Mouse (Mus musculus): Measurements from ENCODE around the gene Pik3c2b.

Gene Pik3c2b

GRCm38 (mm10) chr1:133087206-133087905, 41.9 kb downstream of the Pik3c2b start:
- TF ChIP-seq POU5F1 (IDR thresholded peaks at IDR 0.05; ENCODE audit: borderline replicate concordance, low read length) (no peak), CTCF (conservative IDR thresholded peaks at IDR 0.05; ENCODE audit: low read length) (peak; percentile 93)
- no peaks in the 10 kb centered on the region for H3K27me3 ChIP-seq (ENCODE audit: insufficient read depth, low read length)

DNA sequence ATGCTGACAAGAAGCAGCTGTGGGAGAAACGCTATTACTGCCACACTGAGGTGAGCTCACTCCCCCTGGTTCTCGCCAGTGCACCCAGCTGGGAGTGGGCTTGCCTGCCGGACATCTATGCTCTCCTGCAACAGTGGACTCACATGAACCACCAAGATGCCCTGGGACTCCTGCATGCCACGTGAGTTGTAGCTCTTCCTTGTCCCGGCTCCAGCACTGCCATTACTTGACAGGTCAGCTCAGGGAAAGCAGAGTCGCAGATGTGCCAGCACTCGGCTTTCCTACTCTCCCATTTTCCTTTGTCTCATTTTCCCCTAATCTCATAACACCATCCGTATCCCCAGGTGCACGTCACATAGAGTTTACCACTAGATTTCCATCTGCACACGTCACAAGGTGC, 42.7 kb downstream of the Pik3c2b start:
- Histone ChIP-seq H3K9me3 (ENCODE audit: low read length) (no peaks in the 10 kb centered on the region), H3K4me3 (replicated peaks; ENCODE audit: low read length) (no peak overlapping the region), H3K27me3 (ENCODE audit: insufficient read depth, low read length) (no peaks in the 10 kb centered on the region), H3K36me3 (ENCODE audit: insufficient read depth, low read length) (peaks cover 49% of the 10 kb centered on the region), H3K4me1 (replicated peaks; ENCODE audit: low read depth, low read length) (peaks cover 86% of the 10 kb centered on the region)
- TF ChIP-seq CTCF (conservative IDR thresholded peaks at IDR 0.05; ENCODE audit: low read length), result no peak
- TF ChIP-seq NANOG (IDR thresholded peaks at IDR 0.05; ENCODE audit: borderline replicate concordance, low read length), result no peak
- TF ChIP-seq POU5F1 (IDR thresholded peaks at IDR 0.05; ENCODE audit: borderline replicate concordance, low read length), result no peak

More at GRCm38 (mm10) chr1:133087206-133087905, 41.9 kb downstream of the Pik3c2b start:
- Histone ChIP-seq H3K4me3 (replicated peaks; ENCODE audit: low read length) (0 out of 2 replicates have a peak overlapping the region, but pooled peaks have one; percentile 11), H3K36me3 (ENCODE audit: insufficient read depth, low read length) (peaks cover 48% of the 10 kb centered on the region), H3K9me3 (ENCODE audit: low read length) (no peaks in the 10 kb centered on the region), H3K4me1 (replicated peaks; ENCODE audit: low read depth, low read length) (peaks cover 93% of the 10 kb centered on the region)

DNA sequence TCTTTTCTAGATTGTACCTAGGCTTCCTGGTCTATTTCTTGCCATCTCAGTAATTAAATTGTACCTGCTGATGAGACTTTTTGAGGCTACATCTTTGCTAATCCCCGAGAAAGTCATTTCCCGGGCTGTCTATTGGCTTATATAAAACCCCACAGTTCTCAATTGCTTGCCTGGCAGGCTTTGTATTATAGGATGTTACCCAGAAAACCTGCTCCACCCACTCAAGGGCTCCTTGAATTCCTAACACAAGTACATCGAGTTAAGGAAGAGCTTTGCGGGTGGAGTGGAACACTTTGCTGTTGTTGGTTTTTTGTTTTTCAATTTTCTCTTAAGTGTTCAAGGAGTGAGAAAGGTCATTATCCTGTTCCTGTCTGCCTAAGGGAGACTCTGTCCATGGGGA, 43.9 kb downstream of the Pik3c2b start:
- Histone ChIP-seq H3K9me3 (ENCODE audit: low read length) (no peaks in the 10 kb centered on the region), H3K27me3 (ENCODE audit: insufficient read depth, low read length) (no peaks in the 10 kb centered on the region), H3K36me3 (ENCODE audit: insufficient read depth, low read length) (peaks cover 51% of the 10 kb centered on the region), H3K4me3 (replicated peaks; ENCODE audit: low read length) (peak overlapping the region; percentile 20; the same call in 1 of the 2 replicates), H3K4me1 (replicated peaks; ENCODE audit: low read depth, low read length) (peaks cover 86% of the 10 kb centered on the region)
- TF ChIP-seq POU5F1 (IDR thresholded peaks at IDR 0.05; ENCODE audit: borderline replicate concordance, low read length), result no peak
- TF ChIP-seq NANOG (IDR thresholded peaks at IDR 0.05; ENCODE audit: borderline replicate concordance, low read length), result no peak
- TF ChIP-seq CTCF (conservative IDR thresholded peaks at IDR 0.05; ENCODE audit: low read length), result no peak

- Histone ChIP-seq H3K36me3 (ENCODE audit: insufficient read depth, low read length) (peaks cover 49% of the 10 kb centered on the region), H3K4me3 (replicated peaks; ENCODE audit: low read length) (no peak overlapping the region; the same call in 1 of the 2 replicates), H3K27me3 (ENCODE audit: insufficient read depth, low read length) (no peaks in the 10 kb centered on the region), H3K9me3 (ENCODE audit: low read length) (no peaks in the 10 kb centered on the region), H3K4me1 (replicated peaks; ENCODE audit: low read depth, low read length) (peaks cover 84% of the 10 kb centered on the region)
- no peak for TF ChIP-seq CTCF (conservative IDR thresholded peaks at IDR 0.05; ENCODE audit: low read length)
- no peak for TF ChIP-seq NANOG (IDR thresholded peaks at IDR 0.05; ENCODE audit: borderline replicate concordance, low read length)
- no peak for TF ChIP-seq POU5F1 (IDR thresholded peaks at IDR 0.05; ENCODE audit: borderline replicate concordance, low read length)
Observed at GRCm38 (mm10) chr1:133090641-133091040, 45.2 kb downstream of the Pik3c2b start.

DNA sequence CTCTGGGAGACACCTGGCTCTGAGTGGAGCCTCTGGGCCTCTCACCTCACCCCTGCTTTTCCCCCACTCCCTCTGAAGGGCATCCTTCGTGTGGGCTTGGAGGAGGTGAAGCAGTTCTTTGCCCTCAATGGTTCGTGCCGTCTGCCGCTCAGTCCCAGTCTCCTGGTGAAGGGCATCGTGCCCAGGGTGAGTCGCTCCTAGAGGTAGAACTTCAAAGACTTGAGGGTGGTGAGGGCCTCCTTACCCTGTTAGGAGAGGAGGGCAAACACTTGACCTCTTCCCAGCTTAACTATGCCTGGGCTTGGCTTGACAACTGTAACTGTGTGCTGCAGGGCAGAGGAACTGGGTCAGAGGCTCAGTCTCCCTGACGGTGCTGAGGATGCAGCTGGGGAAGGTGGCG, 46.0 kb downstream of the Pik3c2b start:
- no peak overlapping the region for H3K4me3 ChIP-seq (replicated peaks; ENCODE audit: low read length)
- TF ChIP-seq NANOG (IDR thresholded peaks at IDR 0.05; ENCODE audit: borderline replicate concordance, low read length), result no peak
- no peak for TF ChIP-seq CTCF (conservative IDR thresholded peaks at IDR 0.05; ENCODE audit: low read length)
- TF ChIP-seq POU5F1 (IDR thresholded peaks at IDR 0.05; ENCODE audit: borderline replicate concordance, low read length), result no peak
- no peaks in the 10 kb centered on the region for H3K9me3 ChIP-seq (ENCODE audit: low read length)
- H3K36me3 ChIP-seq (ENCODE audit: insufficient read depth, low read length), result peaks cover 47% of the 10 kb centered on the region
- no peaks in the 10 kb centered on the region for H3K27me3 ChIP-seq (ENCODE audit: insufficient read depth, low read length)
- H3K4me1 ChIP-seq (replicated peaks; ENCODE audit: low read depth, low read length), result peaks cover 81% of the 10 kb centered on the region

GRCm38 (mm10) chr1:133093719-133094118, 48.3 kb downstream of the Pik3c2b start:
- H3K4me1 ChIP-seq (replicated peaks; ENCODE audit: low read depth, low read length), result peaks cover 70% of the 10 kb centered on the region
- no peak overlapping the region for H3K4me3 ChIP-seq (replicated peaks; ENCODE audit: low read length)
- H3K27me3 ChIP-seq (ENCODE audit: insufficient read depth, low read length), result no peaks in the 10 kb centered on the region
- no peaks in the 10 kb centered on the region for H3K9me3 ChIP-seq (ENCODE audit: low read length)
- H3K36me3 ChIP-seq (ENCODE audit: insufficient read depth, low read length), result peaks cover 41% of the 10 kb centered on the region
- no peak for TF ChIP-seq NANOG (IDR thresholded peaks at IDR 0.05; ENCODE audit: borderline replicate concordance, low read length)
- no peak for TF ChIP-seq POU5F1 (IDR thresholded peaks at IDR 0.05; ENCODE audit: borderline replicate concordance, low read length)
- TF ChIP-seq CTCF (conservative IDR thresholded peaks at IDR 0.05; ENCODE audit: low read length), result no peak

DNA sequence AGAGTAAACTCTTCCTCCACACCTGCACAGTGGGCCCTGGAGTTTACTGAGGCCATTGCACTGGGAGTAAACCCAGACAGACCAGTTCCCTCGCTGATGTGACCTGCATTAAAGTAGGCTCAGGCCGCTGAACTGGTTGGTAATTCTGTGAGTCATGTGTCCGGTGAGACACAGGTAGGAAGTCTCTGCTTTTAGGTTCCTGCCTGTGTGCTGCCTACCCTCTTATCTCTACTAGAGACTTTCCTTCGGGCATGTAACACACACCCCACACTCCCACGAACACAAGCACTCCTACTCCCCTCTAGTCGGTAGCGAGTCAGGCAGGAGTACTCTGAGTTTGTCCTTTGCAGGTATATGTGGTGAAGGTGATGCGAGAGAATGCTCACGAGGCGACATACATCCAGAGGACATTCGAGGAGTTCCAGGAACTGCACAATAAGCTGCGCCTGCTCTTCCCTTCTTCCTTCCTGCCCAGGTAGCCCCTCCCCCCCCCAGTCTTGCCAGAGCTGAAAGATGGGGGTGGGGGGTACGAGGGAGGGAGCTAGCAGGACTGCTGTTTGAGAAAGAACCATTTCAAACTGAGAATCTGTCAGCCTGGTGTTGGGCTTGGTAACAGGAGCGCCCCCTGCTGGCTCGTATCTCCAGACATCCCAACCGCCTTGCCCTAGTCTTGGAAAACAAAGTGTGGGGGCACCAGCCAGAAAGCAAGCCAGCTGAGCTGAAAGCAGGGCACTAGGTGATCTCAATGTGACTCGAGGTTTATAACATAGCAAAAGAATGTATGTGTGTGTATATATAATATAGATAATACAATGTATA, 55.7 kb downstream of the Pik3c2b start:
- peaks cover 41% of the 10 kb centered on the region for H3K4me1 ChIP-seq (replicated peaks; ENCODE audit: low read depth, low read length)
- H3K9me3 ChIP-seq (ENCODE audit: low read length), result no peaks in the 10 kb centered on the region
- H3K27me3 ChIP-seq (ENCODE audit: insufficient read depth, low read length), result no peaks in the 10 kb centered on the region
- H3K4me3 ChIP-seq (replicated peaks; ENCODE audit: low read length), result peak overlapping the region; percentile 64
- TF ChIP-seq POU5F1 (IDR thresholded peaks at IDR 0.05; ENCODE audit: borderline replicate concordance, low read length) (no peak), CTCF (conservative IDR thresholded peaks at IDR 0.05; ENCODE audit: low read length) (peak; percentile 64)
- H3K36me3 ChIP-seq (ENCODE audit: insufficient read depth, low read length), result peaks cover 38% of the 10 kb centered on the region

DNA sequence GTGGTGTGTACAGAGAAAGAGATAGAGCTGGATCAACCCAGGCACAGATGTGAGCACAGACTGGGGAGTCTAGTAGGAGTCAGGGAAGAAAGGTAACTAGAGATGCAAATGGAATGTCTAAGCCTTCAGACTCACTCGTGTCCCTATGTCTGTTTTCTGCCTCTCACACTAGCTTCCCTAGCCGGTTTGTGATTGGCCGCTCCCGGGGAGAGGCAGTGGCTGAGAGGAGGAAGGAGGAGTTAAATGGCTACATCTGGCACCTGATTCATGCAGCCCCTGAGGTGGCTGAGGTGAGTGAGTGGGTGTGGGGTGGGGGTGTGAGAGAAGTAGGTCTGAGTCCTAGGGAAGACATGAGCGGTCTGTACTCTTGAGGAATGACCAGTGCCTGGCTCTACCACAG, 56.6 kb downstream of the Pik3c2b start:
- H3K27me3 ChIP-seq (ENCODE audit: insufficient read depth, low read length), result no peaks in the 10 kb centered on the region
- peaks cover 40% of the 10 kb centered on the region for H3K4me1 ChIP-seq (replicated peaks; ENCODE audit: low read depth, low read length)
- no peaks in the 10 kb centered on the region for H3K9me3 ChIP-seq (ENCODE audit: low read length)
- H3K4me3 ChIP-seq (replicated peaks; ENCODE audit: low read length), result no peak overlapping the region
- H3K36me3 ChIP-seq (ENCODE audit: insufficient read depth, low read length), result peaks cover 38% of the 10 kb centered on the region
- TF ChIP-seq CTCF (conservative IDR thresholded peaks at IDR 0.05; ENCODE audit: low read length) (no peak), NANOG (IDR thresholded peaks at IDR 0.05; ENCODE audit: borderline replicate concordance, low read length) (no peak), POU5F1 (IDR thresholded peaks at IDR 0.05; ENCODE audit: borderline replicate concordance, low read length) (no peak)
